Mouse (Mus musculus): Measurements from ENCODE around the gene Psen2. TPM values are rescaled to one million over a fixed set of nuclear protein-coding genes. Genes with fewer than 3 reads are reported as not detected.

Gene Psen2
- total RNA-seq, 2 experiments from 2014 or later: 66.4 to 93.3 TPM

GRCm38 (mm10) chr1:180252656-180253190 lies 10.5 kb downstream of the Psen2 start:
- ATAC-seq (replicated peaks; ENCODE audit: low FRiP score, low TSS enrichment, poor library complexity, severe bottlenecking): no peak

- ATAC-seq (replicated peaks; ENCODE audit: low FRiP score, low TSS enrichment, poor library complexity, severe bottlenecking): 0 out of 2 replicates have a peak, but pooled peaks have one; percentile 12
Observed at GRCm38 (mm10) chr1:180251176-180252048, 11.8 kb downstream of the Psen2 start.

GRCm38 (mm10) chr1:180250441-180250830 lies 12.8 kb downstream of the Psen2 start:
- no peak for ATAC-seq (replicated peaks; ENCODE audit: low FRiP score, low TSS enrichment, poor library complexity, severe bottlenecking)

GRCm38 (mm10) chr1:180249666-180250440 lies 13.4 kb downstream of the Psen2 start:
- ATAC-seq (replicated peaks; ENCODE audit: low FRiP score, low TSS enrichment, poor library complexity, severe bottlenecking): no peak

GRCm38 (mm10) chr1:180248593-180249146 lies 14.6 kb downstream of the Psen2 start:
- no peak for ATAC-seq (replicated peaks; ENCODE audit: low FRiP score, low TSS enrichment, poor library complexity, severe bottlenecking)

GRCm38 (mm10) chr1:180247901-180248300 lies 15.3 kb downstream of the Psen2 start:
- peak; percentile 80 for ATAC-seq (replicated peaks; ENCODE audit: low FRiP score, low TSS enrichment, poor library complexity, severe bottlenecking)

GRCm38 (mm10) chr1:180245741-180246507 lies 17.3 kb downstream of the Psen2 start:
- ATAC-seq (replicated peaks; ENCODE audit: low FRiP score, low TSS enrichment, poor library complexity, severe bottlenecking): no peak

DNA sequence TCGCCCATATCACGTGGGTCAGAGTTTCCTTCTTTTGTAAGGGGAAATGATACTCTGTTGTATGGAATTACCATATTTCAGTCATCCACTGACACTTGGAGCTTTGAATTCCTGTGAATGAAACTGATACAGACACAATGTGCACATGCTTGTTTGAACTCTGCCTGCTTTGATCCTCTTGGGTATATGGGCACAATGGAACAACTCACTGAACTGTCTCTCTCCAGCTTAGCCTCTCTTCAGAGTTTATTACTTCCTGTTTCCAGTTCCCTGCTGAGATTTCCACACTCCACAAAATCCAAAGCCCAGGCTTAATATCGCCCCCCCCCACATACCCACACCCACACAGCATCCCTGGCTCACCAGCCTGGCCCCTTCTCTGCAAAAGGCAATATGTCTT lies 31.5 kb downstream of the Psen2 start:
- ATAC-seq (replicated peaks; ENCODE audit: low FRiP score, low TSS enrichment, poor library complexity, severe bottlenecking): no peak

DNA sequence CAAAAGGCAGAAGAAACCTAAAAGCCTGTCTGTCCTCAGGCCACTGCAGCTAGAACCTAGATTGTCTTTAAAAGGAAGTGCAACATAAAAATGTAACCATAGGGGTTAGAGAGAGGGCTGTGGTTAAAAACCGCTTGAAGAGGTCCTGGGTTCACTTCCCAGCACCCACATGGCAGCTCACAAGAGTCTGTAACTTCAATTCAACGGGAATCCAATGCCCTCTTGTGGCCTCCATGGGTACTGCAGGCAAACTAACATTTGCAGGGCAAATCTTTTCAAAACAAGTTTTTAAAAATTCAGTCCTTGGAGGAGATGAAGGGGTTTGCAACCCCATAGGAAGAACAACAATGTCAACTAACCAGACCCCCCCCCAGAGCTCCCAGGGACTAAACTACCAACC lies 32.7 kb downstream of the Psen2 start:
- no peak for ATAC-seq (replicated peaks; ENCODE audit: low FRiP score, low TSS enrichment, poor library complexity, severe bottlenecking)

GRCm38 (mm10) chr1:180229906-180230305 lies 33.3 kb downstream of the Psen2 start:
- no peak for ATAC-seq (replicated peaks; ENCODE audit: low FRiP score, low TSS enrichment, poor library complexity, severe bottlenecking)

- ATAC-seq (replicated peaks; ENCODE audit: low FRiP score, low TSS enrichment, poor library complexity, severe bottlenecking): no peak
Observed at GRCm38 (mm10) chr1:180228854-180229253, 34.4 kb downstream of the Psen2 start.

GRCm38 (mm10) chr1:180226766-180227165 lies 36.5 kb downstream of the Psen2 start:
- ATAC-seq (replicated peaks; ENCODE audit: low FRiP score, low TSS enrichment, poor library complexity, severe bottlenecking): no peak

DNA sequence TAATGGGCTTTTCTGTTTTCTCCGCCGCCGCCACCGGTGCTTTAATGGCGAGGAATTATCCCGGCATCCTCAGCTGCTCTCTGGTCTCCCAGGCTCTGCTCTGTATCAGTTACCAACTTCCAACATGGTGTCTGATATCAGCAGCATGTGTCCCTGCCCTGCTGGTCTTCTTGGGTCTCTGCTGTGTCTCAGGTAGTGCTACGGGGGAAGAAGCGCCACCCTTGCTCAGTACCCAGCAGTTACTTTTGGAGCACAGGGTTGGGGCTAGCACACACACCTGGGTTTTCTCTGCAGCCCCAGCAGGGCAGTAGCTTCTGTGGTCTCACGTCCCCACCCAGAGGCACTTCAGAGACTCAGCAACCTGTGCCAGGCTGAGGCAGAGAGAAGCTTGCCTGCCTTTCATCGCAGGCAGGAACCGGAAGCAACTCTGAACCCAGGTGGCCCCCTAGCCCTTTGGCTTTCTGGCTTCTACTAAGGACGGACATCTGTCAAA lies 37.0 kb downstream of the Psen2 start:
- peak; percentile 76 for ATAC-seq (replicated peaks; ENCODE audit: low FRiP score, low TSS enrichment, poor library complexity, severe bottlenecking)

DNA sequence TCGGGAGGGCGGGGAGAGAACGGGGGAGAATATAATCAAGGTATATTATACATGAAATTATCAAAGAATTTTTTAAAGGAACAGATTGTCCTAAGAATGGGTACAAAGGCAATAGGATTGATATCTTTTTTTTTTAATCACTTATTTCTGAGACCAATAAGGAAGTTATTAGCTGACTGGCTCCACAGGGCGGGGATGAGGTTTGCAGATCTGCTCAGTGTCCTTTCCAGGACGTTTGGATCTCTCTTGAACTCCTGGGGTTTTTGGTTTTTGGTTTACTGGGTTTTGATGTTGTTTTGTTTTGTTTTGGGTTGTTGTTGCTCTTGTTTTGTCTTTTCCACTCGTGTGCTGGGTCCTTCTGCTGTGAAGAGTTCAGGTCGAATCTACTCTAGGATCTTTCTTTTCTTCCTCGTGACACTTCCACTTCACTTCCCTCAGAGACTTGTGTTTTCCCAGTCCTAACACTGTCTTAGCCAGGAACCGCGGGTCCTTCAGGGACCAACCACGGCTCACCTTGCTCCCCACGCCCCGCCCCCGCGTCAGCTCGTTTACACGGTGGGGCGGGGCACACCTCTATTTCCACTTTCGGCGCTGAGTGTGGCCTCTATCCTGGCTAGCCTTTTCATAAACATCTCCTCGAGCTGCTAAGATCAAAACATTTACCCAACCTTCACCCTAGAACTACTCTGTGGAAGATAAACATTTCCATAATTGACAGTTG lies 37.6 kb downstream of the Psen2 start:
- peak; percentile 91 for ATAC-seq (replicated peaks; ENCODE audit: low FRiP score, low TSS enrichment, poor library complexity, severe bottlenecking)

DNA sequence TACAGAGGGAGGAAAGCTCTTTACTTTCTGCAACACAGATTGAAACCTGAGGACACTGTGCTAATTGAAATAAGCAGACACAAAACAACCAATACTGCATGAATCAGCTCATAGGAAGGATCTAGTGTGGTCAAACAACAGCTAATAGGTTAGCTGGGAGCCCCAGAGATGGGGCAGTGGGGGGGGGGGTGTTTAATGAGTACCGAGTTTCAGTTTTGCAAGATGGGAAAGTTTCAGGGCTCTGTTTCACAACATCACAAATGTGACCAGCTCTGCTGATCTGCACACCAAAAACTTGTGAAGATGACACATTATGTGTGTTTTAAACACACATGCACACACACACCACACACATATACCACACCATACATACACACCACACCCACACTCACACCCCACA lies 41.2 kb downstream of the Psen2 start:
- ATAC-seq (replicated peaks; ENCODE audit: low FRiP score, low TSS enrichment, poor library complexity, severe bottlenecking): no peak

DNA sequence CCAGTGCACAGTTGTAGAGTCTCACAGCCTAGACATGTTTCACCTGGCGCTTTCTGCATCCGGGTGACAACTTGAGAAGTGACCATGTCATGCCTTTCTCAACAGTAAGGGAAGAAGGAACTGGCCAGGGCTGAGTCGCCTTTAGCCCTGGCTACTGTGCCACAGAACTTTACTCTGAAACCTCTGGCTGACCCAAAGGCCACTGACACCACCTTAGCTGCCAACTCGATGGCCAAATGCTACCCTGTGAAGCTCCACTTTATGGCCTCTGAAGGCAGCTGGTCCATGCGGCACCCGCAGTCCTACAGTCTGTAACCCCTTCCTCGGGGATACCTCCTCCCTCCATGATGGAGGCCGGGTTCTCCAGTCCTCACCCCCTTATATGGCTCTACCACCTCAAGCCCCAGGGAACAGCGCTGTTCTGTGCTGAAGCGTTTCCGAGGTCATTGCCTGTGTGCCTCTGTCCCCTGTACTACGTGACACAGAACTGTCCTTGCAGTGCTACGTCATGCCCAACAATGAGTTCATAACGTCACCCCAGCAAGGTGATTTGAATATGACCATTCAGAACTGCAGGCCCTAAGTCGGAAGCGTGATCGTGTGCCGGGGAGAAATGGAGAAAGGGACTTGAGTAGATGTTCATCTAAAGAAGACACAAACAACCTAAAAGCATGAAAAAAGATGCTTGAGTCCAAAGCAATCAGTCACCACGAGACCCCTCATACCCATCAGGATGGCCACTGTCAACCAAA lies 42.3 kb downstream of the Psen2 start:
- no peak for ATAC-seq (replicated peaks; ENCODE audit: low FRiP score, low TSS enrichment, poor library complexity, severe bottlenecking)

GRCm38 (mm10) chr1:180216541-180217276 lies 46.5 kb downstream of the Psen2 start:
- ATAC-seq (replicated peaks; ENCODE audit: low FRiP score, low TSS enrichment, poor library complexity, severe bottlenecking): no peak

Data from megakaryocyte-erythroid progenitor cell, adult 5-6 weeks (primary cell).